Mouse (Mus musculus) CD8-positive naive resting alpha-beta T cell, adult 2 months (primary cell): Measurements from ENCODE around the gene Tmem184b.

Experiments
- DNase-seq, 2 experiments: peaks; one replicate each; pipeline ENCODE4 v3.0.0; 2022; ENCODE audit warnings: low read depth in 2 of 2, low spot score in 2 of 2

Tmem184b gene

GRCm38 (mm10) chr15:79402836-79403762, at the start of gene Tmem184b:
Gene Tmem184b (minus strand): TSS chr15:79403569.
- peak; percentile 76 to 79 for DNase-seq

- no peak for DNase-seq
These were observed 44.7 kb upstream of the Tmem184b start for GRCm38 (mm10) chr15:79448041-79448440.

GRCm38 (mm10) chr15:79445786-79446654, 42.7 kb upstream of the Tmem184b start:
- no peak for DNase-seq

- DNase-seq: no peak
These were observed 40.6 kb upstream of the Tmem184b start for GRCm38 (mm10) chr15:79443856-79444410.

GRCm38 (mm10) chr15:79442961-79443518, 39.7 kb upstream of the Tmem184b start:
- DNase-seq: no peak

- DNase-seq: no peak
These were observed 38.9 kb upstream of the Tmem184b start for GRCm38 (mm10) chr15:79442257-79442611.

- peak; percentile 28 to 38 for DNase-seq
These were observed 38.2 kb upstream of the Tmem184b start for GRCm38 (mm10) chr15:79441331-79442256.

GRCm38 (mm10) chr15:79440651-79441330, 37.4 kb upstream of the Tmem184b start:
- peak in 1 of 2 experiments; percentile 7 for DNase-seq

GRCm38 (mm10) chr15:79440223-79440622, 36.9 kb upstream of the Tmem184b start:
- DNase-seq: peak in 1 of 2 experiments; percentile 7

GRCm38 (mm10) chr15:79439386-79439785, 36.0 kb upstream of the Tmem184b start:
- no peak for DNase-seq

GRCm38 (mm10) chr15:79438816-79439215, 35.4 kb upstream of the Tmem184b start:
- no peak for DNase-seq

GRCm38 (mm10) chr15:79438209-79438810, 34.9 kb upstream of the Tmem184b start:
- DNase-seq: no peak

GRCm38 (mm10) chr15:79437541-79438208, 34.3 kb upstream of the Tmem184b start:
- no peak for DNase-seq

- DNase-seq: no peak
These were observed 33.1 kb upstream of the Tmem184b start for GRCm38 (mm10) chr15:79436481-79436921.

- DNase-seq: no peak
These were observed 31.9 kb upstream of the Tmem184b start for GRCm38 (mm10) chr15:79435191-79435671.

GRCm38 (mm10) chr15:79432892-79433291, 29.5 kb upstream of the Tmem184b start:
- DNase-seq: no peak

- DNase-seq: no peak
These were observed 29.0 kb upstream of the Tmem184b start for GRCm38 (mm10) chr15:79432328-79432727.

GRCm38 (mm10) chr15:79431925-79432324, 28.6 kb upstream of the Tmem184b start:
- DNase-seq: no peak
